Mouse (Mus musculus): ENCODE measurements around the gene Sgca.

- TF ChIP-seq CTCF (IDR thresholded peaks at IDR 0.05) (no peak), POLR2A (IDR thresholded peaks at IDR 0.05; ENCODE audit: insufficient read depth, low read depth, low read length) (no peak), EP300 (IDR thresholded peaks at IDR 0.05; ENCODE audit: insufficient read depth, low read depth, low read length) (no peak)
Observed at GRCm38 (mm10) chr11:94945236-94945635, 30.9 kb downstream of the Sgca start.

Data from heart, adult 2 months (tissue).